Mouse (Mus musculus): ENCODE data around the gene Pax2.

Gene Pax2

GRCm38 (mm10) chr19:44755693-44756420 is at the start of gene Pax2:
Gene Pax2 (plus strand): TSS chr19:44756045.
- DNase-seq (ENCODE audit: low spot score): no peak

DNA sequence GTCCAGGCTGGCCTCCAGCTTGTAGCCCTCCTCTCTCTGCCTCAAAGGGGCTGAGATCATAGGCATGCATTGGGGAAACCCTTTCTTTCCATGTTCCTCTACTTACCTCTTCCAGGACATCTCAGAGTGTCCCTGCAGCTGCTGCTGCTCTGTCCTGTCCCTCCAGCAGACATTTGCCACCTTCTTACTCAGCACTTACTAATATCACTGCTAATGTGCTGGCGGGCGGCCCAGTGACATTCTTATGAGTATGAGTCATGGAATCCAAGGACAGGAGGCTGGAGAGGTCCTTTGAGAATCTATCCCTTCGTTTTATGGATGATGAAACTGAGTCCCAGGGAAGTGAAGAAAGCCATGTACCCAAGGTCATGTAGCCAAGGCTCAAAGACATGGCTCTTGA is 47.0 kb upstream of the Pax2 start:
- no peak for DNase-seq (ENCODE audit: low spot score)

DNA sequence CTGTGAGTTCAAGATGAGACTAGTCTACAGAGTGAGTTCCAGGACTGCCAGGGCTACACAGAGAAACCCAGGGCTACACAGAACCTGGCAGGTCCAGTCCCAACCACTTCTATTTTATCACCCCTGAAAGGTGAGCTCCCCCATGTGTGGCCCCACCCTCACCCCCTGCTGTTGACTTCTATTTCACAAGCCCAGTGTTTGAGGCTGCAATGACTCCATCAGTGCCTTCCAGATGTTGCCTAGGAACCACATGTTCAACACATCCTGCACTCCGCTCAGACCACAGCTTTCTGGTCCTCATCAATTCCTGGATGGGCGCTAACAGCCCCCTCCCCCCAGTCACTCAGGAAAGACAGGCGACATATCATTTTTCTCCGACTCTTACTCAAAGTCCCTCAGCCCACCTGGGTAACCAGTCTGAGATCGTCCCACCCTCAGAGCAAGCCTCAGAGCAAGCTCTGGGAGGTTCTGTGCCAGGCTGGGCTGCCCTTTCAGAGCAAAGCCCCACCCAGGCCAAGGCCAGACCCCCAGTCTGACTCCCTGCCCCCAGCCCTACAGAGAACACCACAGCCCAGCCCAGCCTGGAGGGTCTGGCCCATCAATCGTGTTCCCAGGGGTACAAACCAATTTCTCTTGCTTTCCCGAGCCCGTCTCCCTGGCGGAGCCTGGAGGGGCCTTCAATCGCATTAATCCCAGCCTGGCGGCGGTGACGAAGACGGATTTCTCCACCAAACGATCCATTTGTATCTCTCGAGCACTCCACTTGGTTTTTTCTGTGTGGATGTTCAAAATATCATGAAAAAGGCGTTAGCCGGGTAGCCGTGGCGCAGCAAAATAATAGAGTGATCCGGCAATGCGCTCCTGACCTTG is 38.9 kb upstream of the Pax2 start:
- no peak for DNase-seq (ENCODE audit: low spot score)

DNA sequence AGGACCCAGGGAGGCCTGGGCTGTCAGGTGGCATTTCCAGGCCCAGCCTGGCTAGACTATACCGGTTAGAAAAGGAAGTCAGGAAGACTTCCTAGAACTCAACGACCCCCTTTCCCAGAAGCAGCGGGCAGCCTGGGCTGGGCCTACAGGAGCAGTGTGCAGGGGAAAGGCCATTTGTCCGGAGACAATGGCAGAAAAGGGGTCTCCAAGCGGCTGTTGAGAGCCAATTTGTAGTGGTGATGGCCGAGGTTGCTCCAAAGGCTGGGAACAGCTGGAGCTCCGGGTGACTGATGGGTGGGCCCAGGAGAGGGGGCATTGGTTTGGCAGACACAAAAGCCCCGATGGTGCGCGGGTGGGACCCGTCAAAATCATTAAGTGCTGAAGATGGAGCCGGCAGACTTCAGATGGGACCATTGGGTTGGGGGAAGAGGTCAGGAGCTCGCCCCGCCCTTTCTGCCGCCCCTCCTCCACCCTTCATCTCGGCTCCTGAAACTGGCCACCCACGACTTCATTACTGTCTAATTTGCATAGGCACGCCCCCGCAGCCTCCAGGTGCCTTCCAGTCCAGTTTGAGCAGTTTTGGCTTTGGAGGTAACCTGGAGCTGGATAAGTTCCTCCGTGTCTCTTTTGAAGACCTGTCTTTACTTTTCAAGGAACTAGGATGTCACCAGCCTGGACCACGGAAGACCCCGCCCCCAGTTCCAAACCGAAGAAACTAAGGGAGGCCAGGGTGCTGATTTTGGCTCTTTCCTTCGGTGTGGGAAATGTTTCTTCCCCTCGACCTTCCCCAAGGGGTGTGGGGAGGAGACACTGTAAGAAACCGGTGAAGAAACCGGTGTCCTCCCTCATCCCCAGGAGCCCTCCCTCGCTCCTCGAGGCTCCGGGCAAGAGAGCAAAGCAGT is 36.3 kb upstream of the Pax2 start:
- no peak for DNase-seq (ENCODE audit: low spot score)

- DNase-seq (ENCODE audit: low spot score): no peak
Measured at GRCm38 (mm10) chr19:44720194-44720521, 35.7 kb upstream of the Pax2 start.

DNA sequence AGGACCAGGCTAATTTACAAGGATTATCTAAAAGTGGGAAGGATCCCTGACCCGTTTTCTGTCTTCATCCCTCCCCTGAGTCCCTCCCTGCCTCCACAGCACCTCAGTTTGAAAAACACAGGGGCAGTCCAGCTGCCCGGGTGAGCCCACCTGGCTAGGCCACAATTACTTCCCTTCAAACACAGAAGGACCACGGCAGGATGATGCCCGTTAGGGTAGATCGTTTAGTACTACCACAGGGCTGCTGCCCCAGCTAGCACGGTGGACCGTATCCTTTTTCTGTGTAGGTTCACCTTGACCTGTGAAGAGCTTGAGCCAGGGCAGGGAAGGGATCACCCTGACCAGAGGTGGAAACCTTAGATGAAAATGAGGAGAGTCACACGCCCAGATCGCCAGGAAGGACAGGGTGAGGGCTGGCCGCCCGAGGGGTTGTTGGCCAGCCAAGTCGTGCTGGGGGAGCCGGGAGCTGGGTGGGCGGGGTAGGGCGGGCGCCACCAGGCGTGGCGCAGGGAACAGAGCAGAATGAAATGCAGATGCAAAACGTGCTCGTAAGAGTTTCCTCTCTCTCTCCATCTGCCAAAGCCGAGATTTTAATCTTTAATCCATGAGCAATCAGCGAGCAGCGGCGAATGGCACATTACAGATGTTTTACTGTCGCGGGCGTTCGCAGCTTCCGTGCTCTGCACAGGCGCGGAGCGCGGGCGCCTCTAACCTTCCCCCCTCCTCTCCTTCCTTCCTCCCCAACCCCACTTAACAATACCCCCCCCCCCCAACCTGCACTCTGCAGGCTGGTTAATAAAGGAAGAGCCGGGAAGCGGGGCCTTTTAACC is 32.0 kb upstream of the Pax2 start:
- DNase-seq (ENCODE audit: low spot score): no peak

- no peak for DNase-seq (ENCODE audit: low spot score)
Measured at GRCm38 (mm10) chr19:44725951-44726791, 29.7 kb upstream of the Pax2 start.

DNA sequence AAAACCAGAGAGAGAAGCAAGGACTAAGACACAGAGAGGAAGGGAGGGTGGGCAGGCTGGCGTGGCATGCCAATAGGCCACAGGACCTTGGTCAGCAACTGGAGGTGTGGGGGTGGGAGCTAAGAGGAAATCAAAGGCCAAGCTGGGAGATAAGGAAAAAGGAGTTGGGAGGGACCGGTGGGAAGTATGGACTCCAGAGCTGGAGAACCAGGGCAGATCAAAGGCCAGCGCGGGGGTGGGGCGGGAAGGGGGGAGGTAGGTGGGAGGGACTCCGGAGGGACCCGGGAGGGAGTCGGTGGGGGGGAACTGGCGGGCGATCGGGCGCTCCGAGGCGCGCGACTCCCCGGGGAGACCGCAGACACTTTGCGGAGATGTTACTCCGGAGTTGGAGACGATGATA is 21.7 kb upstream of the Pax2 start:
- DNase-seq (ENCODE audit: low spot score): no peak

DNA sequence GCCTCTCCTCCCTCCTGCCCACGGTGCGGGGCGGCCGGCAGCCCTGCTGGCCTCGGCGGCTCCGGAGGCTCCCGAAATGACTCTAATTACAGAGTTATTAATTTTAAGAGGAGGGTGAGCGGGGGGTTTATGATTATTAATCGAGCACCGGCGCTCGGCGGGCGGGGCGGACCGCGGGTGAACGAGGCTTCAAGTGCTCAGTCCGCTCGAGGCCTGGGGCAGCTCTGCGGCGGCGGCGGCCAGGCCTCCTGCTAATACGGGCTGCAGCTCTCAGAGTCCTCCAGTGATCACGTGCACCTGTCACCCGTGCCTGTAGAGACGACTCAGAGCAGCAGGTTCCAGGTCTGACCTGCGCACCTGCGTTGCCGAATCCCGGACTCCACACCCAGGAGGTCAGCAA is 21.2 kb upstream of the Pax2 start:
- DNase-seq (ENCODE audit: low spot score): no peak

DNA sequence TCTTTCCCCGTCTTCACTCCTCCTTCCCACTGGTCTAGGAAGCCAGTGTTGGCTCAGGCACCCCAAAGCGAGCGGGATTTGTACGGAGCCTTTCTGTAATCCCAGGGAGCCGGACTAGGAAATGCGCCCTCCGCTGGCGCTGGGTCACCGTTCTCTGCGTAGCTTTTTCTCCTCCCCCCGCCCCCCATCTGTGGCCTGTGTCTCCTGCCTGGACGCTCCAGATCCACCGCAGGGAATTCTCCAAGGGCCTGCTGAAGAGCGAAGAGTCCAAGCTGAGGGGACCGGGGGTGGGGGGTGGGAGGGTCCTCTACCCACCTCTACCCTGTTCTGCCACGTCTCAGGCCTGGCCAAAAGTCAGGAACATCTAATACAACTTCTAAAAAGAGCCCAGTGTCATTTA is 15.5 kb upstream of the Pax2 start:
- DNase-seq (ENCODE audit: low spot score): no peak

GRCm38 (mm10) chr19:44741091-44741763 is 14.6 kb upstream of the Pax2 start:
- DNase-seq (ENCODE audit: low spot score): no peak

DNA sequence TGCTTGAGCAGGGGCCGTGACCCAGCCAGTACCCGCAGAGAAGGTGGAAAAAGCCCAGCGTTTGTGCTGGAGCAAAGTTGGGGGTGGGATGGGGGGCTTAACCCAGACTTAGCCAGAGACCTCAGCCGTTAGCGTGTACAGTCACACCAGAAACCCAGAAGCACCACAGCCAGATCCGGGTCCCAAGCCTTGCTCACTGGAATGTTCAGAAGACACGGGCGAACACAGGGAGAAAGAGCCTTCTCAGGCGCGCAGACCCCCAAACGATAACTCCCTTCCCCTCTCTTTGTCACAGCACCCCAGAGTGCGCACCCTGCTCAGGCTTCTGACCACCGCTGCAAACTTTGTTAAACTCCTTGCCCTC is 14.1 kb upstream of the Pax2 start:
- no peak for DNase-seq (ENCODE audit: low spot score)

- no peak for DNase-seq (ENCODE audit: low spot score)
Measured at GRCm38 (mm10) chr19:44742131-44743020, 13.5 kb upstream of the Pax2 start.

- no peak for DNase-seq (ENCODE audit: low spot score)
Measured at GRCm38 (mm10) chr19:44743021-44743415, 12.8 kb upstream of the Pax2 start.

DNA sequence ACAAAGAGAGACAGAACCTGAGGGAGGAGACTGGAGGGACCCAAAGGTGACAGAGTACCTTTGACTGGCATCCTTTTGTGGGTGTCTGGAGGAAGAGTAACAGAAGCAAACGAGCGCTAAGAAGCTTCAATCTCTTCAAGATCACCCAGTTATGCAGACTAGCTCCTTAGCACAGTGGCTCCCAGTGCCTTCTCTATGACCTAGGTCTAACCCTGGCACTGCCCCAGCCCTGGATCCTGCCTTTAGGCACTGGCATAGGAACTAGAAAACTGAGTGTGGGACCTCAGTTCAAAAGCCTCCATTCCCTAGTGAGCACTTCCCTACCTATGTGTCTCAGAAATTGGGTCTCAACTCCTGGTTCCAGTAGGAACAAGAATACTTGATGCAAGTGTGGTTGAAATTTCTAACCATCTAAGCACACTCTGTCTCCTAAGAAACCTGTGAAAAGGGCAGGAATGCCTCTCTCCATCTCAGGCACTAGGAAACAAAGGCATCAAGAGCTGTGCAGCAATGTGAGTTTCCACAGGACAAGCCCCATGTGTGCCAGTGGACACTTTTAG is 11.8 kb upstream of the Pax2 start:
- no peak for DNase-seq (ENCODE audit: low spot score)

- DNase-seq (ENCODE audit: low spot score): no peak
Measured at GRCm38 (mm10) chr19:44745741-44746140, 10.1 kb upstream of the Pax2 start.

DNA sequence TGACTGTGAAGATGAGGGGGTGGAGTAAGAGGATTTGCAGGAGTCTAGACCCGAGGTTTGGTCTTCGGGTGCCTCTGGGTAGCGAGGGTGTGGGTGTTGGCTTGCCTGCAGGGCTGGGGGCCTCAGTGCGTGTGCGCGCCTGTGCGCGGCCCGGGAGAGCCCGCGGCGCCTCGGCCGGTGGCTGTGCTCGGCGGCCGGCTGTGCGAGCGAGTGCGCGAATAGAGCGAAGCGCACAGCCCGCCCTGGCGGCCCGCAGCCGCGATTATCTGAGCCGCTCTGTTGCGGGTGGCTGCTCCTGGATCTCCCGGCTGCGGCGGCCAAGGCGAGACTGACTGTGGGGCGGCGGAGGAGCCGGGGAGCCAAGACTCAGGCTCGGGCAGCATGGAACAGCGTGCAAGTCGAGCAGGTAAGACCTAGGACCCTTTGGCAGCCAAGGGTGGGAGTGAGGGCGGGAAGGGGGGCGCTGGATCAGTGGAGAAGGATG is 9.3 kb upstream of the Pax2 start:
- DNase-seq (ENCODE audit: low spot score): no peak

GRCm38 (mm10) chr19:44747471-44747870 is 8.4 kb upstream of the Pax2 start:
- DNase-seq (ENCODE audit: low spot score): no peak

- DNase-seq (ENCODE audit: low spot score): no peak
Measured at GRCm38 (mm10) chr19:44748271-44748670, 7.6 kb upstream of the Pax2 start.

All from spleen, adult 12 weeks (tissue).